Mouse (Mus musculus) gonadal fat pad, adult 2 months (tissue): ENCODE measurements around the gene Rnase11. TPM values are rescaled to one million over a fixed set of nuclear protein-coding genes. Genes with fewer than 3 reads are reported as not detected.
"Not testable (repeated sequence)": the region's sequence is repeated elsewhere in the genome, so short reads cannot be mapped to it uniquely, and the experiment has no call there.

Experiments used
- DNase-seq: peaks from one replicate; pipeline ENCODE4 v3.0.0-alpha.2; 2012; ENCODE audit warnings: low read depth
- polyA plus RNA-seq: library from polyadenylated mRNA; depleted of rRNA; stranded (reverse); fragments of >200 nt; gene quantifications from 2 replicates; pipeline ENCODE4 v1.2.3, GENCODE M21; 2012

The Rnase11 gene
- polyA plus RNA-seq, 1 experiment = 17.1 TPM

DNA sequence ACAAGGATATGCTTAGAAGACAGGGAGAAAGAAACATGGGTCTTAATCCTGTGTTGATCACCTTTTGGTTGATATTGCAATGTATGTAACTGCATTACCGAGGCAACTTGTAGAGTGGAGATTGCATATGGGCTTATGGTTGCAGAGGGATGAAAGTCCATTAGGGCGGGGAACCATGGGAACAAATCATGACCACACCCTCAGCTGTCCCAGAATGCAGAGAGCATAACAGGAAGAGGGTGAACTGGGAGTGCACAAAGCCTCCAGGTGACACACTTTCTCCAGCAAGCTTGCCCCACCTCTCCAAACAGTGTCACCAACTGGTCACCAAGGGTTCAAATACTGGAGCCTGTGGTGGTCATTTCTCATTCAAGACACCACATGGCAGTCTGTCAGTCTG, 31.1 kb upstream of the Rnase11 start:
- DNase-seq = no peak

DNA sequence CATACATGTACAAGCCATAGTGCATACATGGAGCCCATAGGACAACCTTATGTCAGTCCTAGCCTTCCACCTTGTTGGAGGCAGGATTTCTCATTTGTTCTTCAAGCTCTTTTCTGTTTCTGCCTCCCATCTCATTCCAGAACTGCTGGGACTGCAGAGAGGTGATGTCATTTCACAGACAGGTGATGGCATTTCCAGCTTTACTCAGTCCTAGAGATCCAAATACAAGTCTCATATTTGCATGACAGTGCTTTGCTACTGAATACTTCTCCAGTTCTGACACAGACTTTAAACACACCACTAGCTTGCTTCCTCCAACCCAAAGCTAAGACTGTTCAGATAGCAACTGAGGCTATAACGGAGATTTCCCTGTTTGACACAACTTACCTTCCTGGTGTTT, 29.2 kb upstream of the Rnase11 start:
- DNase-seq = no peak

DNA sequence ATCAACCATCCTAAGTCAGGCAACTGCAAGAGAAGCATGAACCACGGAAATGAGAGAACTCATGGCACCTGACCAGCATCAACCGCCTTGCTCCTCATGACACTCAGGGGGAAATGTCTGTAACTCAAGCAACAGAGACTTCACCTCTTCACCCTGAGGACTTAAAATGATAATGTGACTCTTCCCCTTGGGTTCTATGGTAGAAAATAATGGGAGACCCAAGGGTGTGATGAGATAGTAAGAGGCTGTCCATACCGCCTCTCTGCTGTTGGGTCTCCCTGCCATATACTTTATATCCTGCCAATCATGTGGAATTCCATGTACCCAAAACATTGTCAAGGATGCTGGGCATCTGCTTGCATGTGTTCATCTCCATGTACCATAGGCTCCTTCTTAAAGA, 24.4 kb upstream of the Rnase11 start, which contains the start of gene Olfr750:
TSS of gene Olfr750 (minus strand) at position 101 of the 400 bp plus-strand sequence.
- no peak for DNase-seq

DNA sequence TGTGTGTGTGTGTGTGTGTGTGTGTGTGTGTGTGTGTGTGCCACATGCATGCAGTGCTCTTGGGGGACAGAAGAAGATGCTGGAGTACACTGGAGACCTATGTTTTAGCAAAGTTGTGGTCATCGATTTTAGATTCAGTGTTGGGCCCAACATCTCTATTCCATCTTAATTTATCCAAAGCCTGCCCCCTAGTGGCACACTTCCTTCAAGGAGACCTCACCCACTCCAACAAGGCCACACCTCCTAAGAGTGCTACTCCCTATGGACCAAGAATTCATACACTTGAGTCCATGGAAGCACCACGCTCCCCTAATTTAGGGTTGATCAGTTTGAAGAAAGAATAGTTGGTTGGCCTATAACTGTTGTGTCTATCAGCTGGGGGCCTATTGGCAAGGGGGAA, 19.7 kb upstream of the Rnase11 start:
- no peak for DNase-seq

DNA sequence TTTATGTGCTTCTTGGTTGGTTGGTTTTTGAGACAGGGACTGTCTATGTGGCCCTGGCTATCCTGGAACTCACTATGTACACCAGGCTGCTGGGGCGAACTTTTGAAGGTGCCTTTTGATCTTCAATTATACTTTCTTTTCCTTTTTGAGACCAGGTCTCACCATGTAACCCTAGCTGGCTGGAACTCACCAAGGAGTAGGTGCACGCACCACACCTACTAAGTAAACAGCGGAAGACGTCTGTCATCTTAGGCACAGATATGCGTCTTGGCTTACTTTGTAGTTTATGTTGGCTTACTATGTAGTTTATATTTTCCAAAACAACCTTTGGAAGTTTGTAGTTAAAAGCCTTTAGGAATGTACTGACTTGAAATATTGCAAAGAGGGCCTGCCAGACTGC, 19.0 kb upstream of the Rnase11 start:
- no peak for DNase-seq

DNA sequence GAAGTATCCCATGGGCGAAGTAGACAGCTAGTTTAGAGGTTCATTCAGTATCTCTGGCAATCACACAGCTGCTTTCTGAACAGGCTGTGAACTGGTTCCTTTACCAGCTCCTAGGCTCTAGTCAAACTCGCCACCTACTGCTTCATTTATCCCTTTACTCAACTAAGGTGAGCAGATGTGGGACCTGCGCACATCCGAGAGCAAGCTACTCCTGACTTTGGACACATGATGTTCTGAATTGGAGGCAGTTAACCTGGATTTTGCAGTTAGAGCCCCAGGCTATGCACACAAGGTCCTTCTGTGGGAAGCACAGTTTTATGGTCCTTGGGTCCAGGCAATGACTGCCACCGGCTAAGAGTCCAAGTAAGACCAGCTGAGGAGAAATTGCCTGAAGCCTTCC, 10.8 kb upstream of the Rnase11 start:
- no peak for DNase-seq

DNA sequence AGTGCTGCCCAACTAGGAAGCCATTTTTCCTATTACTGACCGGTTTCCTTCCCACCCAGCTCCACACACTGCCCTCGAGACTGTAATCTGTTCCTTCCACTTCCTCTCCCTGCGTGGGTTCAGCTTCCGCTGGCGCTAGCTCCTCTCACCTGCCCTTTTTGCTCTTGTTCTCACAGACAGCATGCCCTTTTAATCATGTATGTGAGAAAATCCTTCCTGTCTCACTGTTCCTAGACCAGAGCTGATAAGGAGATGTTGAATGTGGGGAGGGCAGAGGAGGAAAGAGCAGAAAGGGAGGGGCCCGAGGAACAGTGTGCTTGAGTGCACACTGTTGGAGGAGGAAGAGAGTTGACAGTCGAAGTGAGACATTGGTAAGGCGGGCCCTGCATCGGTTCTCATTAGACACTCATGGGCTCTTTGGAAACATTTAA, 7.5 kb upstream of the Rnase11 start, which contains the start of gene Rnase12:
TSS of gene Rnase12 (minus strand) at position 261 of the 431 bp plus-strand sequence.
- DNase-seq = no peak

DNA sequence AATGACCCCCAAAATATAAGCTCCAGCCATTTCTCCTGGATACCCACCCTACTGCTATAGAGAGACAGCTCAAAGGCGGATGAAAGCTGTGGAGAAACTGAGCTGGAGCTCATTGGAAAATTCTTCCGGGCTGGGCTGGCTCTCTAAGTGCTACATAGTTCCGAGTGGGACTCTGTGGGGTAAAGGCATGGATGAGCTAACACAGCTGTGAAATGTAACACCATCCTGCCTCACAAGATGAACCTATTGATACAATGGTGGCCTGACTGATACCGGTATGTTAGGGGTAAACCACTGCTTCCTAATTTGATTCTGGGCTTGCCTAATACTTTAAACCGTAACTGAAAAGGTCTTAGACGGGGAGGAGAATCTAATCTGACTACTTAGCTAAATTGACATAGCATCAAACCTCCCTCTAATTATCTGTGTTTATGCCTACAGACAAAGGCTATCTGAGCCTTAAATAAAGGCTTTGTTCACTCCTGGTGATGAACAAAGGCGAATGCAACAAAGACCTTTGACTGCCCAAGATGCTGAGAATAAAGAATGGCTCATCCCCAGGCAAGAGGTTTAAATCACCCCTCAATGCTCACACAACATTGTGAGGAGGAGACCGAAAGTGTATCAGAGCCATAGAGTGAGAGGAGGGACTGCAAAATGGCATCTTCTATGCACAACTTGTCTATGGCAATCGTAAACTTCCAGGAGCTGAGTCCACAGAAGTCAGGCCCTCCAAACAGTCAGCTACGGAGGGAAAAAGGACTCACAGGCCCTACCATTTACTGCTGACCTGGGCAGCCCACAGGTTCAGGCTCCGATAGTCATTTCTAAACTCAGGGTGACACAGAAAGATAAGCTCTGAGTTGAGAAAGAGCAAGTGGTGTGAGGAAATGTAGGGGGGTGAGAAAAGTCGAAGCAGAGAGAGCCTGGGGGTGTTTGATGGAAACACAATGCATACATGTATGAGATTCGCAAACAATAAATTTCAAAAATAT, 4.6 kb upstream of the Rnase11 start:
- DNase-seq = no peak

DNA sequence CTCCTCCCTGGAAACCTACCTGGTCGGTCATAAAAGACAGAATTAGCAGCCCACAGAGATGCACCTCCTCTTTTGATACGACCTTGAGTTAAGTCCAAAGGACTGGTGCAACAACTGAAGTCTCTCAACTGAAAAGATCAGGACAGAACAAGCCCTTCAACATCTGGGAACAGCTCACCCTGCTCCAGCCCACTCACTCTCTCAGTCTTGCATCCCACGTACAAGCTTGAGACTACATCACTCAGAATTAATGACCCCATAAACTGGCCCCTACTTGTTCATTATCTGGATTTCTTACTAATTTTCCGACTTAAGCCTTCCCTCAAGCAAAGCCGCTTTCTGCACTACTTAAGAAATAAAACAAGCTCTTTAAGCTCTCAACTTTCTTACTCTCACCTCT, 3.2 kb upstream of the Rnase11 start:
- DNase-seq = peak; percentile 99

DNA sequence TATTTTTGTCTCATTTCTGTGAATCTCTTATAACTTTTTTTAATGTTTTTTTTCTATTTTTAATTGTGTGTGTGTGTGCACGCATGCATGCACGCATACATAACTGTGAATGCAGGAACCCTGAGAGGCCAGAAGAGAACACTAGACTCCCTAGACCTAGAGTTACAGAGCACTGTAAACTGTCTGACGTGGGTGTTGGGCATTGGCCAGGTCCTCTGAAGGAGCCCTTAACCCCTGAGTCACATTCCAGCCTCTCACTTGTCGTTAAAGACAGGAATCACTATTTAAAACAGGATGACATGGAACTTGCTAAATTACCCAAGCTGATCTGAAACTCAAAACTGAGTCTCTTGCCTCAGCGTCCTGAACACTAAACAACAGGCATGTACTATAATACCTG, 2.0 kb upstream of the Rnase11 start:
- DNase-seq = no peak

DNA sequence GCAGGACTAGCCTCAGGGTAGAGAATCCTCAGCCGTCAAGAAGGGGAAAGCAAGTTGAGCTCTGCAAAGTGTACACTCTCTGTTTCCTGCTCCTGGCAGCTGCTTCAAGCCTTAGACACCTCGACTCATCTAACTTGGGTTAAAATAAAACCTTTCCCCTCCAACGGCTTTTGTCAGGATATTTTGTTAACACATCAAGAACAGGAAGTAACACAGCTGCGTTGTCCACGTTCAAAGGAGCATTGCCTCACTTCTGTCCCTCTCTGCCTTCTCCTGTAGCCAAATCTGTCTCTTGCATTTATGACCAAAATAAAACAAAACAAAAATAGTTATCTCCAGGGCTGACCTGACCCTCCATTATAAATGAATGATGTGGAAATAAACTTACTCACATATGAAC, 2.1 kb downstream of the Rnase11 start:
- no peak for DNase-seq

DNA sequence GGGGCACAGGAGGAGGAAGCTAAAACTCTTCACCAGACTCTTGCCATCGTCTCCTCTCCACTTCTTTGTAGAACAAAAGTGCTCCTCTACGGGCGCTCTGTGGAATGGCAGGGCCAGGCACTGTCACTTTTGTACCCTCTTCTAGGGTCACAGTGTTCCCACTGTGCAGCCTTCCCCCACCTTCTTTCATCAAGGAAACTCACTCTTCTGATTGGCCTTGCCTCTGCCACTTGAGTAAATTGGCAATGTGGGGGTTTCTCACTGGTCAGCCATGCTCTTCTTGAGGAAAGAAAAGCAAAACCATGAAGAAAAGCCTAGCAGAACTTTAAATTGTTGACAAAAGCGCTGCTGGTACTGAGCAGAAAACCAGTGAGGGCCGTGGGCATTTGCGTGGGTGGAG, 8.2 kb downstream of the Rnase11 start, which contains the start of gene Rnase9:
TSS of gene Rnase9 (minus strand) at position 101 of the 400 bp plus-strand sequence.
- DNase-seq = no peak

DNA sequence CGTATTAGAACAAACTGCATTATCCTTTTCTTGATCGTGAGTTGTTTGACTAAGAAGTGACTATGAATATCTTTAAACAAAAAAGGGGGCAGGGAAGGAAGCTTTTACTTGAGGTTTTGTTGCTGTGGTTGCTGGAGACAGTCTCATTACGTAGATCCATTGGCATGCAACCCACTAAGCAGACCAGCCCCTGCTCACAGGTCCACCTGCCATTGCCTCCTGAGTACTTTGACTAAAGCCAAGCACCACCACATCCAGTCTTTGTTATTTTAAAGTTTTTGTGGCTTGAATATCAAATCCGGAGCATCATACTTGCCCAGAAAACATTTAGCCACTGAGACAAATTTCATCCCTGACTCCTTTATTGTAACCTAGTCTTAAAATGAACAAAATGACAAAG, 13.7 kb downstream of the Rnase11 start:
- DNase-seq = no peak

DNA sequence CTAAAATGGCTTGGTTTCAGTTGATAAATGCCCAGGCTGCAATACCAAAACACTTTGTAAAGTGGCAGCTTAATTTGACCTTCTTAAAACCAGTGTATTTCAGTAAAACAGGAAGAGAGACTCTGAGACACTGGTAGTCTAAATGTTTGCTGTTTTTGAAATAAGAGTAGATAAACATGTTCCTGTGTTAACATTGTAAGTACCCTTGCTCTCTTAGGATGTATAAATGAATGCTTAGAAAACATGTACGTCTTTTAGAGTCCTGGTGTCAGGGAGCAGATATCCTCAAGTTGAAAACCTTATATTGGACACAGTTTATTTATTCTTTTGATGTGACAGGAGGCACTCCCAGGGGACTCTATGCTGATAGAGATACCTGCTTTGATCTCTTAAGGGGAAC, 14.8 kb downstream of the Rnase11 start:
- DNase-seq = no peak

DNA sequence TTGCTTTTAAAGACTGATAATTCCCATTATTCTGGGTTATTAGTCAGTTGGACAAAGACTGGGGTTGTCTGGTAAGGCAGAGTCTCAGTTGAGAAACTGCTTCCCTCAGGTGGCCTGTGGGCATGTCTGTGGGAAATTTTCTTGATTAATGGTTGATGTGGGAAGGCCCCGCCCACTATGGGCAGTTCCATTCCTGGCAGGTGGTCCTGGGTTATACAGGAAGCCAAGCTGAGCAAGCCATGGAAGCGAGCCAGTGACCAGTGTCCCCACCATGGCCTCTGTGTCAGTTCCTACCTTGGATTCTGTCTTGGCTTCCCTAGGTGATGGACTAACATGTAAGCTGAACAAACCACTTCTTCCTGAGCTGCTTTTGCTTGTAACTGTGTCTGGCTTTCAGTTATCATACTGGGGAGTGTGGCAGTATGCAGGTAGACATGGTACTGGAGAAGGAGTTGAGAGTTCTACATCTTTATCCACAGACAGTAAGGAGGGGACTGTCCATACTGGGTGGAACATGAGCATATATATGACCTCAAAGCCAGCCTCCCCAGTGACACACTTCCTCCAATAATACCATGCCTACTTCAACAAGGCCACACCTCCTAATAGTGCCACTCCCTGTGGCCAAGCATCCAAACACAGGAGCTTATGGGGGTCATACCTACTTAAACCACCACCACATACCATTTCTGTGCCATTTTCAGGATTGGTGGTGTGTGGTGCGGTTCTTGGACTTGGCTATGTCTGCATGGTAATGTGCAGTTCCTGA, 22.4 kb downstream of the Rnase11 start:
- DNase-seq = no peak

DNA sequence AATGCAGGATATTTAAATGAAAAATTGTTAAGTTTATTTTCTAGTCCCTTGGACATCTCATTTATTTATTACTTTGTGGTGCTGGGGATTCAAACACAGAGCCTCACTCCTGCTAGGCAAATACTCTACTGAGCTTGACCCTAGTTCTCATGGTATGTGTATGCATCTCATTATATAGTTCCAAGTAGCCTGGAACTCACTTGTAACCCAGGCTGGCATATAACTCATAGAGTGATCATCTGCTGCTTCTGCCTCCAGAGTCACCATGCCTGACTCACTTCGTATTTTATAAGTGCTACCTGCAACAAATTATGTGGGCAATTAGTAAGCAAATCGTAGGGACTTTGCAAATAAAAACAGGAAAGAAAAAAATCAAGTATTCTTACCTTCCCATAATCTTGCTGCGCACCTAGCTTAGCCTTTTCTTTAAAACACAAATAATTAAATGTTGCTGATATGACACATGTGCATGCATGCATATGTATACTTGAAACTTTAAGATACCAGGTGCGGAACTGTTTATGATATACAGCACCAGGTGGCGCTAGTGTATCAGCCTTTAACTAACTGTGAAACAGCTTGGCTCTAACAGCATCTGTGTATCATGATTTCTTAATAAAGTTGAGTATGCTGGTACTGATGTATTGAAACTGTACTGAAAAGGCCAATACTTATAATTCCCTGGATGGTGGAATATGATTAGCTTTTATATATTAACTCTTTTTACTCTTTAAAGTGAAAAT, 23.4 kb downstream of the Rnase11 start:
- DNase-seq = no peak

DNA sequence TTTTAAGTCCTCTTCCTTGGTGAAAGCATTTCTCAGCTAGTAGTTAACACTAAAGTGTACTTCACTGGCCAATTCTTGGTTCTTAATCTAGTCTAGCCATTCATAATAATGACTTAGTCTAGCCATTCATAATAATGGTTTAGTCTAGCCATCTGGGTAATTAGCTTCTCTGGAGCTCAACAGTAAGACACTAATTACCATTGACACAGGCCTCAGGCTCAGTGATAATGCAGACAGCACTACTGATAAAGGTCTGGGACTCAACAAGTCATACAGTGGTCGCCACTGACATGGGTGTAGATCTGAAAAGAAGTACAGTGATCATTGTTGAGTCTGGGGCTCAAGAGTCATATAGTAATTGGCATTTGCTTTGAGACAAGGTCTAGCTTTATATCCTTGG, 25.1 kb downstream of the Rnase11 start:
- DNase-seq = no peak

DNA sequence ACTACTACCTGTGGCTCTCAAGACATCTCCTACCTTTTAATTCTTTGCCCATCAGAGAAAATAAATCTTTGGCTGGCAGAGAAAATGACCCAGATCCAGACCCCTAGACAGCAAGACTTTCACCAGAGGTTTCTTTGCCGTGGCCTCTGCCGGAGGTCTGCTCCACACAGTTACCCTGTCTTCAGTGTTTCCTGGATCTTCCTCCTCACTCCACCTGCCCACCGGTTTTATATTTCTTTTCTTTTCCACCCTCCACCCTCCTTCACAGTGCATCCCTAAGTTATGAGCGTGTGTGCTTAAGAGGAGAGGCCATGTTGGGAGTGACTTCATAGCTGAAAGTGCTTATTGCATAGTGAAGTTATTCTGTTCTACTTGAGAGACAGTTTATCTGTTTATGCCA, 26.5 kb downstream of the Rnase11 start:
- DNase-seq = no peak

DNA sequence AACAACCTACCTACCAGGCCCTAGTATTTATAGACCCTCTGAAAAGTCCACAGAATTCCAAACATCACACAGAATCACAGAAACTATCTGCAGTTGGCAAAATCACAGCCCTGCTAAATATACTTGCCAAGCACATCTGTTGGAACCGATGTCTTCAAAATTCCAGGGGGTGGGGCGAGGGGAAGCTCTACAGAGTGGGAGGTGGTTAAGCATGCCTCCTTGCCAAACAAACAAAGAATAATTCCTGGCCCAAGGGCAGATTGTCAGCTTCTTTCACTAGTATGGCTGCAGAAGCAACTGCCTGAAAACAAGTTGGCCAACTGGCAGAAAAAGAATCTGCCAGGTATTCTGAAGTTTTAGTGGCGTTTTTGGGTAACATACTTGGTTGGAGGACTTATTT, 32.7 kb downstream of the Rnase11 start:
- no peak for DNase-seq

DNA sequence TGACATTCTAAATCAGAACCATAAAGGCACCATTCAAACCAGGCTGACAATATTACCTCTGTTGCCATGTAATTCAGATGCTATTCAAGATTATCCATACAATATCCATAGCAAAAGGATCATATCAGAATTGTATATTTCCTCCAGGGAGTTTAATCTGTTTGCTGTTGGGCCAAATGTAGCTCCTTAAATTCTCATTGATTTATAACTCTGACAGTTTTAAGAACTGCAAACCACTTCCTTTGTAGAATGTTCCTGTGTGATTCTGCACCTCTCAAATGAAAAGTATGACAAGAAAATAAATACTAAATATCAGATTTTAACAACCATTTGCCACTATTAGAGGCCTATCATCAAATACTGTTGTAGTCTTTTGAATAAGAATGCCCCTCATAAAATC, 34.2 kb downstream of the Rnase11 start:
- no peak for DNase-seq

DNA sequence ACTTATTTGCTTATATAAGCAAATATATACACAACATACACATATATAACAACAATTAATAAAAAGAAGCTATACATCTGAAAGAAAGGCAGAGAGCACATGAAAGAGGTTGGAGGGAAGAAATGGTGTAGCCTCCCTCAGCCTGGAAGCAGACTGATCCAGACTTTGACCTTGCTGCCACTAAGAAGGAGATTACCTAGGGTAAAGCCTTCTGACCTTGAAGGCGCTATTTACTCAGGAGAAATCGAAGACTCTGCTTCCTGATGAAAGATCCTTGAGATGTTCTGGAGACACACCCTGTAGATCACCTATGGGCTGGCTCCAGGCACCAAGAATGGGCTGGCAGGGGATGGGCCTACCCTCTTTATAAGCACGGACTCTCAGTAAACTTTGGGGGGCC, 35.2 kb downstream of the Rnase11 start:
- not testable (repeated sequence) for DNase-seq

DNA sequence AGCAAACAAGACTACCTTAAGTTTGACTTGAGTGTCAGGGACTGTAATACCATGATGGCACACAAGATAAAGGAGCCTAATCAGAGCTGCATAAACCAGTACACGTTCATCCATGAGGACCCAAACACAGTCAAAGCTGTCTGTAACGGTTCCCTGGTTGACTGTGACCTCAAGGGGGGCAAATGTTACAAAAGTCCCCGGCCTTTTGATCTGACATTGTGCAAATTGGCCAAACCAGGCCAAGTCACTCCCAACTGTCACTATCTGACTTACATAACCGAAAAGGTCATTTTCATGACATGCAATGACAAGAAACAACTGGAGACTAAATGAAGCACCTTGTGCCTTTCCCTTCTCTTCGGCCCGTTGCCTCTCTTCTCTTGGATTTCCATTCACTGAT, 40.4 kb downstream of the Rnase11 start:
- DNase-seq = no peak
